Mouse (Mus musculus) kidney, adult 2 months (tissue): ENCODE results near the gene Nme1. TPM values are rescaled to one million over a fixed set of nuclear protein-coding genes. Genes with fewer than 3 reads are reported as not detected.

Experiments used
- DNase-seq: peaks from one replicate; pipeline ENCODE4 v3.0.0; 2021
- H3K27ac ChIP-seq: fragments of 200-500 bp; 2 replicates; pipeline ENCODE4 v1.5.1; 2012; ENCODE audit warnings: low read depth, low read length, control low read depth, inconsistent platforms; ENCODE audit not compliant: insufficient read depth
- H3K27me3 ChIP-seq: fragments of 200-500 bp; replicated peaks from 2 replicates; pipeline ENCODE4 v1.6.1; 2012; ENCODE audit warnings: mild to moderate bottlenecking, moderate library complexity, low read length, inconsistent platforms; ENCODE audit not compliant: control insufficient read depth, insufficient read depth
- H3K36me3 ChIP-seq: fragments of 200-500 bp; 2 replicates; pipeline ENCODE4 v1.6.1; 2012; ENCODE audit warnings: mild to moderate bottlenecking, moderate library complexity, low read length, inconsistent platforms; ENCODE audit not compliant: control insufficient read depth, insufficient read depth
- H3K4me1 ChIP-seq: fragments of 200-500 bp; 2 replicates; pipeline ENCODE4 v1.6.1; 2011; ENCODE audit warnings: low read length; ENCODE audit not compliant: control insufficient read depth, insufficient read depth
- H3K4me3 ChIP-seq: fragments of 200-500 bp; 2 replicates; pipeline ENCODE4 v1.5.1; 2011; ENCODE audit warnings: mild to moderate bottlenecking, low read depth, low read length, control low read depth; ENCODE audit not compliant: insufficient read depth
- CTCF ChIP-seq: fragments of 200-500 bp; conservative IDR thresholded peaks from 2 replicates; pipeline ENCODE4 v1.5.1; 2011; ENCODE audit warnings: low read depth, mild to moderate bottlenecking, control low read depth, low read length, moderate library complexity, mixed read lengths; ENCODE audit not compliant: insufficient read depth, insufficient read length
- POLR2A ChIP-seq: fragments of 200-500 bp; IDR thresholded peaks from one replicate; pipeline ENCODE4 v1.6.1; 2011; ENCODE audit warnings: low read depth, low read length, control low read depth
- WGBS: fragments of 180-500 bp; shearing (Covaris S2); methylation state at CpG from one replicate; pipeline ENCODE4 v1.1.7; 2018; 5-methylcytosine and 5-hydroxymethylcytosine counted together
- polyA plus RNA-seq: library from polyadenylated mRNA; depleted of rRNA; stranded (reverse); fragments of >200 nt; gene quantifications from 2 replicates; pipeline ENCODE4 v1.2.3, GENCODE M21; 2012

Nme1 gene
- polyA plus RNA-seq, 1 experiment: 158 TPM

GRCm38 (mm10) chr11:93965391-93965790, 2.9 kb downstream of the Nme1 start:
- Histone ChIP-seq H3K27me3 (no peaks in the 10 kb centered on the region), H3K36me3 (peaks cover 4% of the 10 kb centered on the region), H3K4me1 (peaks cover 7% of the 10 kb centered on the region; the same call in 1 of the 2 replicates), H3K27ac (no peak overlapping the region), H3K4me3 (no peak overlapping the region)
- no peak for DNase-seq
- WGBS: 92% methylated on average over 6 of the region's 6 CpGs
- TF ChIP-seq POLR2A (no peak), CTCF (no peak)

- H3K36me3 ChIP-seq: peaks cover 6% of the 10 kb centered on the region
- no peak for TF ChIP-seq POLR2A
- no peak for TF ChIP-seq CTCF
- 87% methylated on average over 4 of the region's 4 CpGs for WGBS
These were observed 5.3 kb downstream of the Nme1 start for GRCm38 (mm10) chr11:93963013-93963412.

GRCm38 (mm10) chr11:93961482-93961881, 6.8 kb downstream of the Nme1 start:
- peaks cover 6% of the 10 kb centered on the region for H3K36me3 ChIP-seq
- peak; percentile 62 for DNase-seq
- TF ChIP-seq POLR2A: no peak
- TF ChIP-seq CTCF: no peak
- peaks cover 7% of the 10 kb centered on the region; the same call in 1 of the 2 replicates for H3K4me1 ChIP-seq
- peak overlapping the region; percentile 96 for H3K27ac ChIP-seq
- 52% methylated on average over 6 of the region's 6 CpGs for WGBS
- no peaks in the 10 kb centered on the region for H3K27me3 ChIP-seq
- no peak overlapping the region for H3K4me3 ChIP-seq

More at GRCm38 (mm10) chr11:93963013-93963412, 5.3 kb downstream of the Nme1 start:
- no peak overlapping the region for H3K27ac ChIP-seq
- no peak for DNase-seq
- peaks cover 7% of the 10 kb centered on the region; the same call in 1 of the 2 replicates for H3K4me1 ChIP-seq
- no peak overlapping the region for H3K4me3 ChIP-seq
- H3K27me3 ChIP-seq: no peaks in the 10 kb centered on the region

- Histone ChIP-seq H3K27me3 (no peaks in the 10 kb centered on the region), H3K4me1 (peaks cover 22% of the 10 kb centered on the region; the same call in 1 of the 2 replicates), H3K4me3 (no peak overlapping the region), H3K36me3 (peaks cover 4% of the 10 kb centered on the region; the same call in 1 of the 2 replicates), H3K27ac (no peak overlapping the region)
- no peak for DNase-seq
- 78% methylated on average over 4 of the region's 4 CpGs for WGBS
- TF ChIP-seq POLR2A (no peak), CTCF (no peak)
These were observed 10.6 kb downstream of the Nme1 start for GRCm38 (mm10) chr11:93957746-93958145.

GRCm38 (mm10) chr11:93957031-93957555, 11.2 kb downstream of the Nme1 start:
- no peak for DNase-seq
- TF ChIP-seq CTCF (no peak), POLR2A (no peak)
- Histone ChIP-seq H3K27me3 (no peaks in the 10 kb centered on the region), H3K36me3 (peaks cover 4% of the 10 kb centered on the region; the same call in 1 of the 2 replicates), H3K4me1 (peaks cover 24% of the 10 kb centered on the region; the same call in 1 of the 2 replicates), H3K4me3 (no peak overlapping the region), H3K27ac (no peak overlapping the region)
- WGBS: 83% methylated on average over 2 of the region's 2 CpGs

GRCm38 (mm10) chr11:93956159-93956558, 12.2 kb downstream of the Nme1 start, which contains the start of gene Nme2:
Nme2 (minus strand) TSS chr11:93956259.
- H3K4me3 ChIP-seq: peak within 1 kb of the TSS; percentile 85
- H3K27ac ChIP-seq: peak within 1 kb of the TSS; percentile 82
- no peaks in the 10 kb centered on the region for H3K27me3 ChIP-seq
- H3K36me3 ChIP-seq: peaks cover 4% of the 10 kb centered on the region; the same call in 1 of the 2 replicates
- DNase-seq: no peak
- H3K4me1 ChIP-seq: peaks cover 21% of the 10 kb centered on the region; the same call in 1 of the 2 replicates
- WGBS: under 1% methylated on average over 6 of the region's 6 CpGs
- TF ChIP-seq POLR2A: no peak
- TF ChIP-seq CTCF: no peak
